Mouse (Mus musculus): ENCODE data around the gene Smug1. TPM values are rescaled to one million over a fixed set of nuclear protein-coding genes. Genes with fewer than 3 reads are reported as not detected.

Smug1 gene
- polyA plus RNA-seq (2015; fragmentation: Nextera tagmentation; extraction: Ambion mirVana), result 24.3 and 25.5 TPM in 2 replicates

DNA sequence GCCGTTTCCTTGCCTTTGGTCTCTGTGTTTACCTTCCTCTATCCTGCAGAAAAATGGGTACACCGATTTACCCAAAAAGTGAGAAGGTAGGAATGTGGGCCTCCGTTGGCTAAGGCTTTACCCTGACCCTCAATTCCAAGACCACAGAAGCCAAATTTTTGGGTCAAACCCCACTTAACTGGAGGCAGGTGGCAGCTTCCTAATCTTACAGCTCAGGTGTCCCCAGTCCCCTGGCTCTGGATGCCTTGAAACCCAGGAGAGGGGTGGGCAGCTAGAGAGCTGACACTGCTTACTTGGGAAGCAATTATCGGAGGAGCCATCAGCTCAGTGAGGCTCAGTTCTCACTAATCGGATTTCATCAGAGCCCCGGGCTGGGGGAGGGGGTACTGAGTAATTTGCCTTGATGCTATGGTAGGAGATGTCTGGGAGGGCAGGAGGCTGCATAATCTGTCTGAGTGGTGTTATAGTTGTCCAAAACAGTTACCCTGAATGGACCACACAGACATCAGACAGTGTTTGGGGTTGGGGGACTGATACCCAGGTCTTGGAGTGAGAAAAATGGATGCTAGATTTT is at the start of gene Smug1:
Gene Smug1 (minus strand): TSS at position 51 of the 574 bp plus-strand sequence.
- peaks cover 41% of the 10 kb centered on the region for H3K27me3 ChIP-seq (ENCODE audit: control insufficient read depth, insufficient read depth, low read depth, low read length)
- H3K27ac ChIP-seq (ENCODE audit: low read length), result no peak within 1 kb of the TSS
- H3K4me3 ChIP-seq (ENCODE audit: low read depth, low read length), result no peak within 1 kb of the TSS

DNA sequence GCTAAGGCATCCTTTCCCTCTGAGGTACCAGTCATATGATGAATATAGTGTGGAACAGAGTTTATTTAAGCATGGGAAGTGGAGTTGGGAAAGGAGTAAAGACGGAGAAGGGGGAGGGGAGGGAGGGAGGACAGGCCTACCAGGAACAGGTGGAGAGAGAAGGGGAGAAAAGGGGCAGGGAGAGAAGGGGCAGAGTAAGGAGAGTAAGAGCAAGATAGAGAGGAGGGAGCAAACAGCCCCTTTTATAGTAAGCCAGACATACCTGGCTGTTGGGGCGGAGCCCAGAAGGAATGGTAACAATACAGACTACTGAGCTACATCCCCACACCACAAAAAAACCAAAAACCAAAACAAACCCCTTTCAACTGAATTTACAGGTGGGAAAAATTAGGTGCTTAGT is 49.2 kb upstream of the Smug1 start:
- H3K4me1 ChIP-seq (ENCODE audit: control insufficient read depth, insufficient read depth, low read length), result peaks cover 25% of the 10 kb centered on the region
- ATAC-seq, result no peak
- no peaks in the 10 kb centered on the region for H3K27me3 ChIP-seq (ENCODE audit: control insufficient read depth, insufficient read depth, low read depth, low read length)
- peak overlapping the region; percentile 84 for H3K27ac ChIP-seq (ENCODE audit: low read length)
- peak overlapping the region; percentile 59; the same call in 1 of the 2 replicates for H3K4me2 ChIP-seq (ENCODE audit: low read length)
- 35% methylated on average over 2 of the region's 2 CpGs for WGBS
- H3K4me3 ChIP-seq (ENCODE audit: low read depth, low read length), result no peak overlapping the region
- H3K36me3 ChIP-seq (ENCODE audit: control insufficient read depth, insufficient read depth, low read length), result peaks cover 4% of the 10 kb centered on the region; the same call in 1 of the 2 replicates
- H3K9ac ChIP-seq (ENCODE audit: low read depth, low read length), result no peak overlapping the region
- no peaks in the 10 kb centered on the region for H3K9me3 ChIP-seq (replicated peaks; ENCODE audit: control insufficient read depth, low read length, poor library complexity, severe bottlenecking)

More for the DNA sequence above, at the start of gene Smug1:
- no peaks in the 10 kb centered on the region for H3K36me3 ChIP-seq (ENCODE audit: control insufficient read depth, insufficient read depth, low read length)
- H3K4me1 ChIP-seq (ENCODE audit: control insufficient read depth, insufficient read depth, low read length), result peaks cover 30% of the 10 kb centered on the region
- H3K9ac ChIP-seq (ENCODE audit: low read depth, low read length), result no peak within 1 kb of the TSS
- 30% methylated on average over 6 of the region's 6 CpGs for WGBS
- no peak for ATAC-seq
- H3K4me2 ChIP-seq (ENCODE audit: low read length), result no peak within 1 kb of the TSS
- H3K9me3 ChIP-seq (replicated peaks; ENCODE audit: control insufficient read depth, low read length, poor library complexity, severe bottlenecking), result no peaks in the 10 kb centered on the region

DNA sequence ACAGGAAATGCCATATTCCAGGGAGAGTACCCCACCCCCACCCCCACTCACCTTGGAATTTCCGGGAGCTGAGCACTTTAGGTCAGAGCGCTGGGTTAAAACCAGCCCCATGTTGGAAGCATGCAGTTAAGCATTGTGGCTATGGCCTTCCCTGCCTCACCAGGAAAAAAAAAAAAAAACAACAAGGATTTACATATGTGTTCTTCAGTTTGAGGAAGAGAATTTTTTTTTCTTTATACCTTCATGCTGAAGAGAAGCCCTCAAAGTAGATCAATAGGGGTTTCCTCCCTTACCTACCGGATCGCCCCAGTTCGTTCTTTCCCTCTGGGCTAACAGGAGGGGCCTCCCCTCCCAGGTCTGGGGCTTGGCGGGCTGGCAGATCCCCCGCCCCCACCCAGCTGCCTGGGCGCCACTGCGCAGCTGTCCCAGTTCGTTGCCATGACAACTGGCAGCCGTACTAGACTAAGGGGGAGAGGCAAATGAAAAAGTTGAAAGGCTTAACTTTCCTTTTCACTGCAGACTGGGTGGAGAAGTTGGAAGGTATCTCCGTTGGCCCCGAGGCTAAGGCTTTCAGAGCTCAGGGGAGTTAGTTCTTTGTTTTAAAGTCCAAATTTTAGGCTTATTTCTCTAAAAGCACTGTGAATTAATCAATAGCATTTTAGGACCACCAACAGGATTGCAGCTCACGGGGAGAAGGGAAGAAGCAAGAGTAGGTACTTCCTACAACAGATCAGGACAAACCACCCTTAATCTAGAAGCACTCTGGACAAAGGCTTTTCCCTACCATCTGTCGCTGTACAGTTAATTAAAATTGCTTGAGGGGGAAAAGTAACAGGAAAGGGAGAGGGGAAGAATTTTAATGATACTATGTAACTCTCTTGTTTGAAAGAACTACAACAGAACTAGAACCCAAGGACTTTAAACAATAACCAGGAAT is 48.3 kb upstream of the Smug1 start:
- Histone ChIP-seq H3K4me1 (ENCODE audit: control insufficient read depth, insufficient read depth, low read length) (peaks cover 25% of the 10 kb centered on the region), H3K36me3 (ENCODE audit: control insufficient read depth, insufficient read depth, low read length) (peaks cover 9% of the 10 kb centered on the region; the same call in 1 of the 2 replicates)
- 0% methylated on average over 15 of the region's 15 CpGs for WGBS

DNA sequence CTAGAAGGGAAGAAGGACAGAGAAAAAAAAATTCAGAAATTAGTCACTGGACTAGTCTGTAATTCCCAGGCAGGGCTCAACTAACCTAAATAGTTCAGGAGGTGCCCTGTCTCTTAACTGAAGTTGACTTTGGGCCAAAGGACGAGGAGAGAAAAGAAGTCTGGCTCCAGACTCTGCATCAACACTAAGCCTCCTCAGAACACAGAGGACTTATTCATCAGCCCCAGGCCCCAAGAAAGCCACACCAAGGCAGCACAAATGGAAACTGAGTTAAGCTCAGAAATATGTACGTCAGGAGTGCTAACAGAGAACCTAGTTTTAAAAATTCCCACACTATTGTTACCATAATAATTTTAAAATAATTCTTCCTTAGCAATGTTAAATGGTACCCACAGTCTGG is 47.3 kb upstream of the Smug1 start:
- ATAC-seq, result no peak
- peak overlapping the region; percentile 49 for H3K4me2 ChIP-seq (ENCODE audit: low read length)
- H3K4me1 ChIP-seq (ENCODE audit: control insufficient read depth, insufficient read depth, low read length), result peaks cover 25% of the 10 kb centered on the region
- peak overlapping the region; percentile 14 for H3K4me3 ChIP-seq (ENCODE audit: low read depth, low read length)
- 13% methylated on average over 2 of the region's 2 CpGs for WGBS
- peak overlapping the region; percentile 53 for H3K27ac ChIP-seq (ENCODE audit: low read length)
- H3K9ac ChIP-seq (ENCODE audit: low read depth, low read length), result no peak overlapping the region; the same call in 1 of the 2 replicates
- H3K9me3 ChIP-seq (replicated peaks; ENCODE audit: control insufficient read depth, low read length, poor library complexity, severe bottlenecking), result no peaks in the 10 kb centered on the region
- H3K36me3 ChIP-seq (ENCODE audit: control insufficient read depth, insufficient read depth, low read length), result peaks cover 9% of the 10 kb centered on the region; the same call in 1 of the 2 replicates
- no peaks in the 10 kb centered on the region for H3K27me3 ChIP-seq (ENCODE audit: control insufficient read depth, insufficient read depth, low read depth, low read length)

More for the DNA sequence above, 48.3 kb upstream of the Smug1 start:
- Histone ChIP-seq H3K9ac (ENCODE audit: low read depth, low read length) (peak overlapping the region; percentile 59), H3K4me3 (ENCODE audit: low read depth, low read length) (peak overlapping the region; percentile 43), H3K27ac (ENCODE audit: low read length) (peak overlapping the region; percentile 84), H3K4me2 (ENCODE audit: low read length) (peak overlapping the region; percentile 59), H3K9me3 (replicated peaks; ENCODE audit: control insufficient read depth, low read length, poor library complexity, severe bottlenecking) (no peaks in the 10 kb centered on the region), H3K27me3 (ENCODE audit: control insufficient read depth, insufficient read depth, low read depth, low read length) (no peaks in the 10 kb centered on the region)
- ATAC-seq, result peak; percentile 96

DNA sequence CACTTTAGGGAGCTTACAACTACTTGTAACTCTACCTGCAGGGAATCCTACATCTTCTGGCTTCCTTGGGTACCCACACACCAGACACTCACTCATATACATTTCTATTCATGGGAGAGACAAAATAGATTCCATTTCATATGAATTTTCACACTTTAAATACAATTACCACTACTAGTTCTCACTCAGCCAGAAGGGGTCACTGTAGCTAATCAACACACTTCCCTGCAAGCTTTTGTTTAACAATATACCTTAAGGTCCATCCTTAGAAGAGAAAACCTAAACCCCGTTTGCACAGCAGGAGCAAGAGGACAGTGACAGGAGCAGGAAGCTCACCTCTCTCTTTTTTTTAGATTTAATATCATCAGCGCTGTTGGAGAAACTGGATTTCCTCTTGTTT is 38.3 kb upstream of the Smug1 start:
- Histone ChIP-seq H3K4me3 (ENCODE audit: low read depth, low read length) (no peak overlapping the region), H3K4me1 (ENCODE audit: control insufficient read depth, insufficient read depth, low read length) (no peaks in the 10 kb centered on the region), H3K27me3 (ENCODE audit: control insufficient read depth, insufficient read depth, low read depth, low read length) (no peaks in the 10 kb centered on the region), H3K36me3 (ENCODE audit: control insufficient read depth, insufficient read depth, low read length) (peaks cover 9% of the 10 kb centered on the region), H3K27ac (ENCODE audit: low read length) (0 out of 2 replicates have a peak overlapping the region, but pooled peaks have one; percentile 23), H3K9ac (ENCODE audit: low read depth, low read length) (no peak overlapping the region), H3K9me3 (replicated peaks; ENCODE audit: control insufficient read depth, low read length, poor library complexity, severe bottlenecking) (no peaks in the 10 kb centered on the region), H3K4me2 (ENCODE audit: low read length) (no peak overlapping the region)
- ATAC-seq, result no peak
- 57% methylated on average over 2 of the region's 2 CpGs for WGBS

DNA sequence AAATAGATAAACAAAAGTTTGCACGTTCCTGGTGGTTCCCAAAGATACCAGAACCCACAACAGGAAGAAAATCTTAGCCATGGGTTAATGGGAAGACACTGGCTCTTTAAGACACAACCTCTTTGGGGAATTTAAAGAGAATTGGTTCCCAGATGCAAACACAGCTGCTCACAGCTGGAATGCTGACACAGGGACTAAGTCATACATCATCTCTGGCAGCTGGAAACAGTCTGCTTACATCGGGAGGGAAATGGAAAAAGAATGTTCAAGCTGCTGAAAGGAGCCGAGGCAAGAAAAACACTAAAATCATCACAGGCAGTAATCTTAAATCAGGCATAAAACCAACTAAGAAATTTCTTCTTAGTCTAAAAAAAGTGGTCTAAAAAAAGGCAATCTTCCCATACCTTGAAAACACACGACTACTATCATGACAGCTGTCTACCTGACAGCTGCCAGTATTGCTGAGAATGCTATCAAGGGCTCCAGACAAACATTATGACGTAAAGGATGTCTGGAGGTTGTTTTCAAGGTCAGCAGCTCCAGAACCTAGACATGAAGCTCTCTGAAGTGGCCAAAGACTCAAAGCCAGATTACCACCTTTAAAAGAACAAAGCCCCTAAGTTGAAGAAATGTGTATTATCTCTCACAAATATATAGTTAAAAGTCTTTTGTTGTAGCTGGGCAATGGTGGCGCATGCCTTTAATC is 35.3 kb upstream of the Smug1 start:
- Histone ChIP-seq H3K27me3 (ENCODE audit: control insufficient read depth, insufficient read depth, low read depth, low read length) (no peaks in the 10 kb centered on the region), H3K9me3 (replicated peaks; ENCODE audit: control insufficient read depth, low read length, poor library complexity, severe bottlenecking) (no peaks in the 10 kb centered on the region), H3K4me3 (ENCODE audit: low read depth, low read length) (no peak overlapping the region), H3K27ac (ENCODE audit: low read length) (no peak overlapping the region), H3K4me1 (ENCODE audit: control insufficient read depth, insufficient read depth, low read length) (no peaks in the 10 kb centered on the region), H3K4me2 (ENCODE audit: low read length) (no peak overlapping the region), H3K36me3 (ENCODE audit: control insufficient read depth, insufficient read depth, low read length) (peaks cover 16% of the 10 kb centered on the region), H3K9ac (ENCODE audit: low read depth, low read length) (no peak overlapping the region)
- no peak for ATAC-seq
- WGBS, result 72% methylated on average over 6 of the region's 6 CpGs

DNA sequence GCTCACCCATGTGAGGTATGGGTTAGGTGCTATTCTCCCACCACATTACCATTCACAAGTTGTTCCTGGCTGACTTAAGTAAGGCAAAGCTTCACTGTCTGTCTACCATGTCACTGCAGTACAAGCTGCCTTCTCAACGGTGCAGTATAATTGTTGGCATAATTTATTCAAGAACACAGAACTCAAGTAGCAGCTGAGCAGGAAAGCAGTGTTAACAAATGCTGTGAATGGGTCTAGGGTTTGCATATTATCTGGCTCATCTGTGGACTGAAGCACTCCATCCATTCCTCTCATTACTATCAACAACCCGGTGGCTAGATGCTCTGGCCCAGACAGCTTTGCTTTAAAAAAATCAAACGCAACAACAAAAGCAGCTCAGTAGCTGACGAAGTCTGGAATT is 30.9 kb upstream of the Smug1 start:
- 76% methylated on average over 4 of the region's 4 CpGs for WGBS
- Histone ChIP-seq H3K4me3 (ENCODE audit: low read depth, low read length) (no peak overlapping the region), H3K4me1 (ENCODE audit: control insufficient read depth, insufficient read depth, low read length) (no peaks in the 10 kb centered on the region), H3K27ac (ENCODE audit: low read length) (no peak overlapping the region), H3K27me3 (ENCODE audit: control insufficient read depth, insufficient read depth, low read depth, low read length) (no peaks in the 10 kb centered on the region), H3K9me3 (replicated peaks; ENCODE audit: control insufficient read depth, low read length, poor library complexity, severe bottlenecking) (no peaks in the 10 kb centered on the region), H3K9ac (ENCODE audit: low read depth, low read length) (no peak overlapping the region), H3K4me2 (ENCODE audit: low read length) (no peak overlapping the region), H3K36me3 (ENCODE audit: control insufficient read depth, insufficient read depth, low read length) (peaks cover 18% of the 10 kb centered on the region)
- ATAC-seq, result no peak

DNA sequence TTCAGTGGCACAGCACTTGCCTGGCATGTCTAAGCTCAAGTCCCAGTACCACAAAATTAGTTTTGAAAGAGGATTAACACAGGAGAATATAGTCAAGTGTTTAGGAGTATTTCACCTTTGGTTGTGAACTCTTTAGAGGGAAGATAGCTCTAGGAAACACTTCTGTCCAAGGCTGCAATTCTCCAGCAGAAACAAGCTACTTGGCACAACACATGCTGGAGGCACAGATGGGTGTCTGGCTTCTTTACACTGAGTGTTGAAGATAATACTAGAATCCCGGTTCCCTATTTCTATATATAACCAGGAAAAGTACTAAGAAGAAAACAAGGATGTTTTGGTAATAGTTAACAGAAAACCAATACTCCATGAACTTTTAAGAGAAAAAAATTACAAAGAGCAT is 29.9 kb upstream of the Smug1 start:
- no peak for ATAC-seq
- H3K4me1 ChIP-seq (ENCODE audit: control insufficient read depth, insufficient read depth, low read length), result no peaks in the 10 kb centered on the region
- no peak overlapping the region for H3K4me2 ChIP-seq (ENCODE audit: low read length)
- H3K27ac ChIP-seq (ENCODE audit: low read length), result no peak overlapping the region
- no peaks in the 10 kb centered on the region for H3K27me3 ChIP-seq (ENCODE audit: control insufficient read depth, insufficient read depth, low read depth, low read length)
- H3K9me3 ChIP-seq (replicated peaks; ENCODE audit: control insufficient read depth, low read length, poor library complexity, severe bottlenecking), result no peaks in the 10 kb centered on the region
- WGBS, result 93% methylated on average over 1 of the region's 1 CpGs
- H3K9ac ChIP-seq (ENCODE audit: low read depth, low read length), result no peak overlapping the region
- no peak overlapping the region for H3K4me3 ChIP-seq (ENCODE audit: low read depth, low read length)
- peaks cover 21% of the 10 kb centered on the region for H3K36me3 ChIP-seq (ENCODE audit: control insufficient read depth, insufficient read depth, low read length)

Data from midbrain, embryonic 16.5 days (tissue).